Mouse (Mus musculus) adrenal gland, adult 18-20 months (tissue): ENCODE results near the gene Cep170. TPM values are rescaled to one million over a fixed set of nuclear protein-coding genes. Genes with fewer than 3 reads are reported as not detected.

Experiments
- DNase-seq, 2 experiments: peaks; one replicate each; pipeline ENCODE4 v3.0.0; 2021 to 2022; ENCODE audit warnings: low spot score in 2 of 2
- microRNA-seq, 2 experiments: library from miRNA; unstranded; fragments of <30 nt; microRNA quantifications; one replicate each; pipeline ENCODE4 v1.2.0; 2021; ENCODE audit warnings: borderline number of aligned reads in 2 of 2
- total RNA-seq, 2 experiments: library from RNA; stranded (reverse); gene quantifications; 1 replicate in 1 of 2; 2 replicates in 1 of 2; pipeline ENCODE4 v1.2.3; 2021

Cep170 gene
- total RNA-seq, 2 experiments from 2014 or later, result 27.1 to 29.2 TPM

DNA sequence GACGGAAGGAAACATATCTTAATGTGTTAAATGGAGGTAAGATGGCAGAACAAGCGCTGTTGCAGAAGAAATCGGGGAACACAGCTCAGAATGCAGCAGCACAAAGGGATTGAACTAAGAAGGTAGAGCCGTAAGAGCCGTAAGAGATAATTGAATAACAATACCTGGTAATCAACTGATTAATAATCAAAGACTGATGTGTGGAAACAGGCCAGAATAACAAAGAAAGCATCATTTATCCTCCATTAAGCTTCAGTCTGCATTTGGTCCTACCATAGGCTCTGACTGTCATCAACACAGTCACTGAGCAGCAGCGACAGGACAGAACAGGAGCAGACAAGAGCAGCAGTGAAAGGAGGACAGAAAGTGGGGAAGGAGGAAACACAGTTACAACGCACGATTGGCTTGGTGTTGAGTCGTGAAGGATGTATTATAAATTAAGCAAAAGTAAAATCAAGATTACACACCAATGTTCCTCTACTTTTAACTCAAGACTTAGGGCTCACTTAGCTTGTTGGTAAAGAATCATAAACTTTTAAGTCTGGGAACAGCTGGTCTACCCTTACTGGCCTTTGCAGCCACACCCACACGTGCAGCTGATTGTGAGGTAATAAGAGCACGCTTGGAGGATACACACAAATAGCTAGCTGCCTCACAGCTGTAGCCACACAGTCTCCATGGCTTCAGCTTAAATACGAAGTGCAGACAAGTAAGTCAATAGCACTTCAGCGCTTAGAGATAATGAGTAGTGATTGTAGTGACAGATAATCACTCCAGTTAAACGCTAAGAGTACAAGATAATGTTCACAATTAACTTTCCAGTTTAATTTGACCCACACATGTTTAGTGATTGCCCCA lies 59.8 kb downstream of the Cep170 start:
- DNase-seq, result no peak

- no peak for DNase-seq
These were observed 64.2 kb downstream of the Cep170 start for GRCm38 (mm10) chr1:176749708-176750107.

- DNase-seq, result no peak
These were observed 81.0 kb downstream of the Cep170 start for GRCm38 (mm10) chr1:176732834-176733233.

- DNase-seq, result no peak
These were observed 83.3 kb downstream of the Cep170 start for GRCm38 (mm10) chr1:176730528-176730927.

- DNase-seq, result no peak
These were observed 86.5 kb downstream of the Cep170 start for GRCm38 (mm10) chr1:176727372-176727771.

DNA sequence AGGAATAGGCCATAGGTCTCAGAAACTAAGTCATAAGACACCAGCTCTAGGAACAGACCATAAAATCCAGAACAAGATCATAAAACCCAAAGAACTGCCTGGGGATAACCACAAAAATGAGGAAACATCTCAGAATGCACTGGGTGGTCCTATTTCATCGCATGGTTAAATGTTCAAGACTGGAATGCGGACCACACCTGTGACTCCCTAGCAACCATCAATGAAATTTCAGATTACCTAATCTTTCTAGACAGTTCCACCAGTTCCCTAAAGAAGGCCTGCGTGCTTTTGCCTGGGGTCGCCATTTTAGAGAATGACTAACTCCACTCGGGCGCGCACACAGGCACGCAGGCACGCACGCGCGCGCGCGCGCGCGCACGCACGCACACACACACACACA lies 89.1 kb downstream of the Cep170 start:
- DNase-seq, result no peak

GRCm38 (mm10) chr1:176723858-176724713 lies 89.8 kb downstream of the Cep170 start:
- DNase-seq, result no peak

- DNase-seq, result peak; percentile 11 to 21
These were observed 101.4 kb downstream of the Cep170 start for GRCm38 (mm10) chr1:176712436-176712835.

DNA sequence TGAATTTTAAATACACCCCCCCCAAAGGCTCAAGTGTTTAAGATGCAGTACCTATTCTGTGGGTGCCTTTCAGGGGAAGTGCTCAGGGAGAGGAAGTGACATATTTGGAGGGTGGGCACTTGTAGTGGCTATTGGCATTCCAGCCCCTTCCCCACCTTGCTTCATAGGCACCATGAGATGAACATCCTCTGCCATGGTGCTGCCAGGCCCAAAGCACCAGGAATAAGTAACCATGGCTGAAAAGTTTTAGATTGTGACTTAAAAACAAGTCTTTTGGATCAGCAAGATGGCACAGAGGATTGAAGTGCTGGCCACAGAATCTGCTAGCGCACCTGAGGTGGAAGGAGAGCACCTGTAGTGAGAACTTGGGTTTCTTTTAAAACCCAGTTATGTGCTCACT lies 113.6 kb downstream of the Cep170 start:
- DNase-seq, result no peak

DNA sequence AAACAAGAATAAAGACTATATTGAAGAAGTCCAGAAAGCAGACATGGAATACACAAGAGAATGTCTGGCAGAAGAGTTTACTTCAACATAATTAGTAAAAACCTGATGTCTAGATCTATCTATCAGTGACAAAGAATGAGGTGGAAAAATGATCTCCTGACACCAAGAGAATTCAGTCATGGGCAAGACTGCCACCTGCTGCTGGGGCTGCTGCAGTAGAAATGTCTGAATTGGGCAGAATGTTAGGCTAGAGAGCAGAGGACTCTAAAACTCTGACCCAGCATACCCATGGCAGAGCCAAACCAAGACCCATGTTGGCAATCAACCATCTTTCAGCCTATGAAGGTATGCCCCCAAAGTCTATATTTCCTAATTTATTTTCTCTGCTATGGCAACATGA lies 114.1 kb downstream of the Cep170 start:
- DNase-seq, result peak; percentile 8 to 34

DNA sequence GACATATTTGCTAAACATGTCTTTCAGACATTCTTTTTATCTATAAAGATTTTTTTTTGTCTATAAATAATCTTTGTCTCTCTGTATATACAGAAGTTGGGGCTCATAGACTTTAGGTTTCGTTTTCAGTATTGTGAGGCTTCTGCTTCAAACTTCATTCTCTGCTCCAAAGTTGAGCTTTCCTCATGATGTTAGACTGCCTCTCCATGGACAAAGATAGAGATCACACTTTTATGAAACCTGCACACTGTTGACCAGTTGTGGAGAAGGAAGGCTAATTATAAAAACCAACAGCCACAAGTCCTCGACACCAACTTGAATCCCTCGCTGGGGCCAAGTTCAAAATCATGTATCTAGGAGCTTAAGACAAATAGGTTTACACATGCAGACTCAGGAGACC lies 115.2 kb downstream of the Cep170 start:
- DNase-seq, result no peak

- peak; percentile 45 to 49 for DNase-seq
These were observed 116.8 kb downstream of the Cep170 start for GRCm38 (mm10) chr1:176697091-176697490.

GRCm38 (mm10) chr1:176691101-176691500 lies 122.8 kb downstream of the Cep170 start:
- DNase-seq, result no peak

DNA sequence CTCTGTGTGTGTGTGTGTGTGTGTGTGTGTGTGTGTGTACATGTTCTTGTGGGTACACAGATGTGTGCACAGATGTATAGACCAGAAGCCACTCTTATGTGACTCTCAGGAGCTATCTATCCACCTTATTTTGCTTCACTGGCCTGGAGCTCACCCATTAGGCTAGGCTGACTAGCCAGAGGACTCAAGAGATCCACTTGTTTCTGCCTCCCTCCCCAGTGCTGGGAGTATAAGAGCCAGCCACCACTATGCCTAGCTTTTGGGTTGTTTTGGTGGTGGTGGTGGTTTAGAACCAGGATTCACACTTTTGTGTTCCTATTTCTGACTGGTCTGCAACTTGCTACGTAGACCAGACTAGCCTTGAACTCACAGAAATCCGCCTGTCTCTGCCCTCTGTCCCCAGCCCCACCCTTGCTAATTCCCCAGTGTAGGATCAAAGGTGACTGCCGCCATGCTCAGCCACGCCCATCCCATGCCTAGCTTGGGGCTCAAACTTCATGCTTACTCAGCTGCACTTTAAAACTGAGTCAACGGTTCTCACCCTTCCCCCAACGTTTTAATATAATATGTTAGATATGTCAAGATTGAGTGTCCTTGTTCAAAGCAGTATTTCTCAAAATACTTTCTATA lies 125.5 kb downstream of the Cep170 start:
- no peak for DNase-seq

Small RNA genes within 50 kb of the gene (microRNA-seq; reads per million reads assigned to microRNA genes)
- gene Mir350, result 110 to 236 reads per million in 2 experiments

Other genes with a start within 250 kb of the Cep170 start
- 1 to 10 TPM; 8.4 to 8.8 TPM for gene Sdccag8, start 593 bp upstream of the Cep170 start, total RNA-seq